Mouse (Mus musculus): Measurements from ENCODE around the gene Wiz. TPM values are rescaled to one million over a fixed set of nuclear protein-coding genes. Genes with fewer than 3 reads are reported as not detected.

Wiz gene
- polyA plus RNA-seq, 2 experiments, result 5.5 to 9.8 TPM

GRCm38 (mm10) chr17:32348406-32348805, 40.8 kb downstream of the Wiz start:
- H3K4me1 ChIP-seq (replicated peaks; ENCODE audit: control insufficient read depth in 2 of 2, insufficient read depth in 2 of 2, low read length in 1 of 2), result peaks cover 13 to 17% of the 10 kb centered on the region in 2 experiments
- 85% methylated on average over 2 of the region's 2 CpGs for WGBS (ENCODE audit: insufficient replicate concordance)
- no peaks in the 10 kb centered on the region for H3K27me3 ChIP-seq (ENCODE audit: control insufficient read depth, insufficient read depth, low read length)
- no peak overlapping the region for H3K27ac ChIP-seq
- H3K9me3 ChIP-seq (ENCODE audit: control insufficient read depth, low read length), result no peaks in the 10 kb centered on the region
- ATAC-seq (ENCODE audit: insufficient read depth) (no peak), DNase-seq (ENCODE audit: low read depth in 3 of 3, low spot score in 3 of 3) (no peak)
- H3K4me2 ChIP-seq (ENCODE audit: low read depth), result peak overlapping the region; percentile 96
- H3K4me3 ChIP-seq (ENCODE audit: insufficient read depth in 1 of 2, low read depth in 2 of 2, low read length in 2 of 2), result peak overlapping the region in 1 of 2 experiments; percentile 88; a peak in 1 of 4 replicates
- no peak for TF ChIP-seq CTCF (IDR thresholded peaks at IDR 0.05; ENCODE audit: low read depth)
- H3K9ac ChIP-seq (replicated peaks), result peak overlapping the region; percentile 87
- H3K36me3 ChIP-seq (replicated peaks; ENCODE audit: control insufficient read depth, insufficient read depth, low read depth), result peaks cover 2% of the 10 kb centered on the region; the same call in 1 of the 2 replicates

GRCm38 (mm10) chr17:32341102-32341501, 48.1 kb downstream of the Wiz start:
- Histone ChIP-seq H3K4me1 (replicated peaks; ENCODE audit: control insufficient read depth in 2 of 2, insufficient read depth in 2 of 2, low read length in 1 of 2) (peaks cover 0 to 4% of the 10 kb centered on the region in 2 experiments; a peak in 2 of 4 replicates), H3K27me3 (ENCODE audit: control insufficient read depth, insufficient read depth, low read length) (no peaks in the 10 kb centered on the region), H3K9me3 (ENCODE audit: control insufficient read depth, low read length) (no peaks in the 10 kb centered on the region), H3K4me3 (ENCODE audit: insufficient read depth in 1 of 2, low read depth in 2 of 2, low read length in 2 of 2) (no peak overlapping the region), H3K36me3 (replicated peaks; ENCODE audit: control insufficient read depth, insufficient read depth, low read depth) (peaks cover 17% of the 10 kb centered on the region), H3K27ac (no peak overlapping the region), H3K4me2 (ENCODE audit: low read depth) (no peak overlapping the region), H3K9ac (replicated peaks) (no peak overlapping the region; the same call in 1 of the 2 replicates)
- WGBS (ENCODE audit: insufficient replicate concordance), result 71% methylated on average over 1 of the region's 1 CpGs
- DNase-seq (ENCODE audit: low read depth in 3 of 3, low spot score in 3 of 3) (no peak), ATAC-seq (ENCODE audit: insufficient read depth) (no peak)
- TF ChIP-seq CTCF (IDR thresholded peaks at IDR 0.05; ENCODE audit: low read depth) (no peak), EP300 (IDR thresholded peaks at IDR 0.05; ENCODE audit: low read depth) (no peak)

- TF ChIP-seq EP300 (IDR thresholded peaks at IDR 0.05; ENCODE audit: low read depth), result no peak
- no peak for TF ChIP-seq CTCF (IDR thresholded peaks at IDR 0.05; ENCODE audit: low read depth)
- ATAC-seq (ENCODE audit: insufficient read depth) (no peak), DNase-seq (ENCODE audit: low read depth in 3 of 3, low spot score in 3 of 3) (no peak)
- H3K4me1 ChIP-seq (replicated peaks; ENCODE audit: control insufficient read depth in 2 of 2, insufficient read depth in 2 of 2, low read length in 1 of 2), result peaks cover 0 to 4% of the 10 kb centered on the region in 2 experiments; a peak in 2 of 4 replicates
- H3K9ac ChIP-seq (replicated peaks), result no peak overlapping the region
- WGBS (ENCODE audit: insufficient replicate concordance), result 8% methylated on average over 1 of the region's 1 CpGs
- no peak overlapping the region for H3K4me3 ChIP-seq (ENCODE audit: insufficient read depth in 1 of 2, low read depth in 2 of 2, low read length in 2 of 2)
- no peak overlapping the region for H3K4me2 ChIP-seq (ENCODE audit: low read depth)
- no peak overlapping the region for H3K27ac ChIP-seq
- no peaks in the 10 kb centered on the region for H3K9me3 ChIP-seq (ENCODE audit: control insufficient read depth, low read length)
- H3K36me3 ChIP-seq (replicated peaks; ENCODE audit: control insufficient read depth, insufficient read depth, low read depth), result peaks cover 27% of the 10 kb centered on the region
- H3K27me3 ChIP-seq (ENCODE audit: control insufficient read depth, insufficient read depth, low read length), result no peaks in the 10 kb centered on the region
Measured at GRCm38 (mm10) chr17:32340110-32340509, 49.1 kb downstream of the Wiz start.

- Histone ChIP-seq H3K4me1 (replicated peaks; ENCODE audit: control insufficient read depth in 2 of 2, insufficient read depth in 2 of 2, low read length in 1 of 2) (peaks cover 0 to 4% of the 10 kb centered on the region in 2 experiments; a peak in 2 of 4 replicates), H3K27me3 (ENCODE audit: control insufficient read depth, insufficient read depth, low read length) (no peaks in the 10 kb centered on the region), H3K4me2 (ENCODE audit: low read depth) (no peak overlapping the region), H3K4me3 (ENCODE audit: insufficient read depth in 1 of 2, low read depth in 2 of 2, low read length in 2 of 2) (no peak overlapping the region), H3K9me3 (ENCODE audit: control insufficient read depth, low read length) (no peaks in the 10 kb centered on the region), H3K9ac (replicated peaks) (no peak overlapping the region), H3K27ac (no peak overlapping the region), H3K36me3 (replicated peaks; ENCODE audit: control insufficient read depth, insufficient read depth, low read depth) (peaks cover 62% of the 10 kb centered on the region)
- TF ChIP-seq EP300 (IDR thresholded peaks at IDR 0.05; ENCODE audit: low read depth) (no peak), CTCF (IDR thresholded peaks at IDR 0.05; ENCODE audit: low read depth) (no peak)
- ATAC-seq (ENCODE audit: insufficient read depth) (no peak), DNase-seq (ENCODE audit: low read depth in 3 of 3, low spot score in 3 of 3) (no peak)
- WGBS (ENCODE audit: insufficient replicate concordance), result 75% methylated on average over 2 of the region's 2 CpGs
Measured at GRCm38 (mm10) chr17:32335869-32336268, 53.4 kb downstream of the Wiz start.

- no peak overlapping the region for H3K9ac ChIP-seq (replicated peaks)
- peaks cover 64% of the 10 kb centered on the region for H3K36me3 ChIP-seq (replicated peaks; ENCODE audit: control insufficient read depth, insufficient read depth, low read depth)
- no peak overlapping the region for H3K4me2 ChIP-seq (ENCODE audit: low read depth)
- DNase-seq (ENCODE audit: low read depth in 3 of 3, low spot score in 3 of 3) (no peak), ATAC-seq (ENCODE audit: insufficient read depth) (no peak)
- TF ChIP-seq EP300 (IDR thresholded peaks at IDR 0.05; ENCODE audit: low read depth), result no peak
- TF ChIP-seq CTCF (IDR thresholded peaks at IDR 0.05; ENCODE audit: low read depth), result no peak
- 88% methylated on average over 12 of the region's 12 CpGs for WGBS (ENCODE audit: insufficient replicate concordance)
- no peak overlapping the region for H3K27ac ChIP-seq
- H3K4me1 ChIP-seq (replicated peaks; ENCODE audit: control insufficient read depth in 2 of 2, insufficient read depth in 2 of 2, low read length in 1 of 2), result no peaks in the 10 kb centered on the region
- no peaks in the 10 kb centered on the region for H3K27me3 ChIP-seq (ENCODE audit: control insufficient read depth, insufficient read depth, low read length)
- H3K9me3 ChIP-seq (ENCODE audit: control insufficient read depth, low read length), result no peaks in the 10 kb centered on the region
- H3K4me3 ChIP-seq (ENCODE audit: insufficient read depth in 1 of 2, low read depth in 2 of 2, low read length in 2 of 2), result no peak overlapping the region
Measured at GRCm38 (mm10) chr17:32334921-32335320, 54.3 kb downstream of the Wiz start.

Measured in liver, embryonic 14.5 days (tissue).